ENCODE assay signal across 8 mouse cellular contexts in genomic region chr9:67828182-67828581, GRCm38 (mm10). TPM values are rescaled to one million over a fixed set of nuclear protein-coding genes. Genes with fewer than 3 reads are reported as not detected.
DNase-seq lines count a peak whose midpoint lies in the region; TF ChIP-seq lines count a peak whose summit lies in the region.
"Had no signal": no experiment of that assay in that cellular context is flagged by ENCODE, and none has a peak within 500 bp of the region (broad histone marks: within the 10 kb centered on the region; RNA-seq: fewer than 3 reads in every experiment).

No protein-coding gene starts in this region.

- TF ChIP-seq EP300 in CH12.LX (IDR thresholded peaks at IDR 0.05; ENCODE audit: low read length) = no peak

- H3K36me3 ChIP-seq in CH12.LX (replicated peaks in 1 of 2; ENCODE audit: control insufficient read depth in 1 of 2, insufficient read depth in 1 of 2, low read length in 1 of 2) = no peaks in the 10 kb centered on the region
- H3K36me3 ChIP-seq: limb, embryonic 15.5 days had no signal

- in situ Hi-C loops in CH12.LX (cut with MboI; ENCODE audit: low pct_ligation_motif_present, low pct_unique_long_range_greater_than_20kb, low sequenced_read_pairs) = no loop called here

- peak; percentile 81 for TF ChIP-seq RAD21 in CH12.LX (IDR thresholded peaks at IDR 0.05; ENCODE audit: low read depth, low read length)

- no peaks in the 10 kb centered on the region for H3K27me3 ChIP-seq in CH12.LX (replicated peaks)

- peak; percentile 43 to 77 for DNase-seq in layer of hippocampus, adult 2 months (ENCODE audit: low spot score in 2 of 2)
- no peak for DNase-seq in layer of hippocampus, adult 9-10 months (ENCODE audit: low spot score)
- peak; percentile 63 for DNase-seq in CH12.LX (ENCODE audit: extremely low read depth)
- DNase-seq in ZHBTc4 (ENCODE audit: low read depth, low spot score) = peak; percentile 62
- peak; percentile 66 for DNase-seq in embryo, embryonic 9.5 days (ENCODE audit: extremely low spot score)
- DNase-seq in left cerebral cortex, postnatal 25 days (ENCODE audit: low spot score in 2 of 2) = peak; percentile 61 to 66
- peak; percentile 78 for DNase-seq in retina, embryonic 14.5 days (ENCODE audit: low spot score)

- no peaks in the 10 kb centered on the region for H3K79me2 ChIP-seq in CH12.LX (replicated peaks; ENCODE audit: control insufficient read depth, extremely low read depth, insufficient read depth, poor library complexity, severe bottlenecking)

- H3K9ac ChIP-seq in CH12.LX (ENCODE audit: insufficient read depth, low read depth) = no peak overlapping the region
- H3K9ac ChIP-seq: limb, embryonic 15.5 days had no signal

- peaks cover 7% of the 10 kb centered on the region for H3K9me3 ChIP-seq in CH12.LX (replicated peaks; ENCODE audit: low read length)
- H3K9me3 ChIP-seq: limb, embryonic 15.5 days had no signal

- TF ChIP-seq CTCF in layer of hippocampus, adult 2 months (conservative IDR thresholded peaks at IDR 0.05) = peak; percentile 91
- TF ChIP-seq CTCF in CH12.LX (conservative IDR thresholded peaks at IDR 0.05 in 1 of 2, IDR thresholded peaks at IDR 0.05 in 1 of 2; ENCODE audit: low read depth in 2 of 2, low read length in 2 of 2) = peak; percentile 51 to 82

- no peak overlapping the region for H3K4me3 ChIP-seq in layer of hippocampus, adult 2 months
- no peak overlapping the region for H3K4me3 ChIP-seq in CH12.LX (replicated peaks in 1 of 3; ENCODE audit: low read depth in 2 of 3, low read length in 2 of 3, poor library complexity in 1 of 3)
- H3K4me3 ChIP-seq: limb, embryonic 15.5 days had no signal

- no peak for TF ChIP-seq POLR2A in CH12.LX (IDR thresholded peaks at IDR 0.05; ENCODE audit: low read depth, low read length)

- H3K27ac ChIP-seq in layer of hippocampus, adult 2 months = no peak overlapping the region
- H3K27ac ChIP-seq in CH12.LX (ENCODE audit: insufficient read depth, low read depth) = no peak overlapping the region
- H3K27ac ChIP-seq: limb, embryonic 15.5 days had no signal

- intact Hi-C loops in left cerebral cortex, postnatal 25 days (cut with DNase I) = loop anchor here (2.0 to 5.0 kb wide), 2 partner anchors 47 to 144 kb away; no protein-coding TSS in a partner anchor

- H3K4me2 ChIP-seq in CH12.LX (ENCODE audit: insufficient read depth, low read depth, poor library complexity, severe bottlenecking) = no peak overlapping the region; the same call in 1 of the 2 replicates
- H3K4me2 ChIP-seq: limb, embryonic 15.5 days had no signal

- peaks cover 3 to 12% of the 10 kb centered on the region in 2 experiments; a peak in 2 of 4 replicates for H3K4me1 ChIP-seq in CH12.LX (ENCODE audit: control insufficient read depth in 1 of 2, insufficient read depth in 2 of 2)

- dilution Hi-C loops in CH12.LX (cut with MboI; ENCODE audit: extremely low pct_ligation_motif_present, extremely low pct_unique_long_range_greater_than_20kb, low sequenced_read_pairs) = no loop called here

TF ChIP-seq in CH12.LX, 34 proteins besides CTCF, POLR2A, EP300 and RAD21:
- no peak for TF ChIP-seq USF1 (IDR thresholded peaks at IDR 0.05; ENCODE audit: low read depth, low read length)
- no peak for TF ChIP-seq NELFE (IDR thresholded peaks at IDR 0.05; ENCODE audit: low read depth, low read length)
- peak; percentile 78 for TF ChIP-seq SMC3 (IDR thresholded peaks at IDR 0.05; ENCODE audit: low read depth, low read length)
- TF ChIP-seq ZC3H11A (IDR thresholded peaks at IDR 0.05; ENCODE audit: low read depth, low read length) = peak; percentile 68
- TF ChIP-seq RCOR1 (conservative IDR thresholded peaks at IDR 0.05; ENCODE audit: low read depth, low read length) = no peak
- peak; percentile 41; the same call in 1 of the 2 replicates for TF ChIP-seq MEF2A (IDR thresholded peaks at IDR 0.05; ENCODE audit: borderline replicate concordance, low read depth, low read length)
- TF ChIP-seq ZKSCAN1 (IDR thresholded peaks at IDR 0.05; ENCODE audit: borderline replicate concordance, low read depth, low read length) = no peak
- 0 out of 2 replicates have a peak, but pooled peaks have one; percentile 27 for TF ChIP-seq JUND (conservative IDR thresholded peaks at IDR 0.05; ENCODE audit: low read depth, low read length)
- no peak for TF ChIP-seq KAT2A (IDR thresholded peaks at IDR 0.05; ENCODE audit: insufficient replicate concordance, low read length)
- TF ChIP-seq E2F4 (IDR thresholded peaks at IDR 0.05; ENCODE audit: insufficient replicate concordance, low read depth, low read length) = 0 out of 2 replicates have a peak, but pooled peaks have one; percentile 43

RNA-seq across cellular contexts. Expression of gene C2cd4a, which starts 3.9 kb away (rescaled TPM):
- total RNA-seq in layer of hippocampus, adult 2 months (2021) = 1 to 10 TPM; 3.1 to 3.8 TPM
- not detected in 2 replicates for total RNA-seq in CH12.LX (2012; rRNA removed)
- total RNA-seq in CH12.LX (2014; rRNA removed) = 0.16 TPM in 1 of 2 replicates, not detected in the other
- not detected in 2 replicates for polyA plus RNA-seq in CH12.LX (2012; ENCODE audit: insufficient read length, low read depth)
- total RNA-seq in left cerebral cortex, postnatal 25 days (2021) = not detected

RNA-seq across cellular contexts. Expression of gene Vps13c, which starts 12.0 kb away (rescaled TPM):
- total RNA-seq in layer of hippocampus, adult 2 months (2021) = 100 to 1,000 TPM; 113 to 121 TPM
- total RNA-seq in CH12.LX (2012; rRNA removed) (17.3 and 18.4 TPM in 2 replicates), CH12.LX (2014; rRNA removed) (9.7 and 10.8 TPM in 2 replicates)
- polyA plus RNA-seq in CH12.LX (2012; ENCODE audit: insufficient read length, low read depth) = 21.7 and 25.7 TPM in 2 replicates
- 10 to 100 TPM; 75.0 to 78.0 TPM for total RNA-seq in left cerebral cortex, postnatal 25 days (2021)
